Mouse (Mus musculus) erythroblast, embryonic 14.5 days (primary cell): ENCODE results near the gene Usp51. TPM values are rescaled to one million over a fixed set of nuclear protein-coding genes. Genes with fewer than 3 reads are reported as not detected.
"Not testable (repeated sequence)": the region's sequence is repeated elsewhere in the genome, so short reads cannot be mapped to it uniquely, and the experiment has no call there.

Experiments used
- H3K27me3 ChIP-seq: 2 replicates; pipeline ENCODE4 v1.6.1; 2012; ENCODE audit warnings: inconsistent platforms; ENCODE audit not compliant: control insufficient read depth
- H3K36me3 ChIP-seq: 2 replicates; pipeline ENCODE4 v1.6.1; 2012; ENCODE audit warnings: mild to moderate bottlenecking, inconsistent platforms; ENCODE audit not compliant: control insufficient read depth
- H3K4me1 ChIP-seq: 2 replicates; pipeline ENCODE4 v1.6.1; 2012; ENCODE audit warnings: inconsistent platforms; ENCODE audit not compliant: control insufficient read depth
- H3K4me3 ChIP-seq: replicated peaks from 2 replicates; pipeline ENCODE3; 2012; ENCODE audit warnings: moderate library complexity, mild to moderate bottlenecking, inconsistent platforms
- H3K9me3 ChIP-seq: 2 replicates; pipeline ENCODE4 v1.6.1; 2012; ENCODE audit warnings: low read length, inconsistent platforms, mixed read lengths; ENCODE audit not compliant: control insufficient read depth
- GATA1 ChIP-seq: IDR thresholded peaks from 2 replicates; pipeline ENCODE4 v1.6.1; 2012; ENCODE audit warnings: low read length, inconsistent platforms, mixed read lengths
- TAL1 ChIP-seq: IDR thresholded peaks from 3 replicates; pipeline ENCODE4 v1.6.1; 2012; ENCODE audit warnings: low read length, inconsistent platforms, mixed read lengths
- polyA plus RNA-seq: library from polyadenylated mRNA; stranded (reverse); fragments of >175 nt; gene quantifications from 2 replicates; pipeline ENCODE4 v1.2.3, GENCODE M21; 2012

The Usp51 gene
- polyA plus RNA-seq, 1 experiment = not detected

DNA sequence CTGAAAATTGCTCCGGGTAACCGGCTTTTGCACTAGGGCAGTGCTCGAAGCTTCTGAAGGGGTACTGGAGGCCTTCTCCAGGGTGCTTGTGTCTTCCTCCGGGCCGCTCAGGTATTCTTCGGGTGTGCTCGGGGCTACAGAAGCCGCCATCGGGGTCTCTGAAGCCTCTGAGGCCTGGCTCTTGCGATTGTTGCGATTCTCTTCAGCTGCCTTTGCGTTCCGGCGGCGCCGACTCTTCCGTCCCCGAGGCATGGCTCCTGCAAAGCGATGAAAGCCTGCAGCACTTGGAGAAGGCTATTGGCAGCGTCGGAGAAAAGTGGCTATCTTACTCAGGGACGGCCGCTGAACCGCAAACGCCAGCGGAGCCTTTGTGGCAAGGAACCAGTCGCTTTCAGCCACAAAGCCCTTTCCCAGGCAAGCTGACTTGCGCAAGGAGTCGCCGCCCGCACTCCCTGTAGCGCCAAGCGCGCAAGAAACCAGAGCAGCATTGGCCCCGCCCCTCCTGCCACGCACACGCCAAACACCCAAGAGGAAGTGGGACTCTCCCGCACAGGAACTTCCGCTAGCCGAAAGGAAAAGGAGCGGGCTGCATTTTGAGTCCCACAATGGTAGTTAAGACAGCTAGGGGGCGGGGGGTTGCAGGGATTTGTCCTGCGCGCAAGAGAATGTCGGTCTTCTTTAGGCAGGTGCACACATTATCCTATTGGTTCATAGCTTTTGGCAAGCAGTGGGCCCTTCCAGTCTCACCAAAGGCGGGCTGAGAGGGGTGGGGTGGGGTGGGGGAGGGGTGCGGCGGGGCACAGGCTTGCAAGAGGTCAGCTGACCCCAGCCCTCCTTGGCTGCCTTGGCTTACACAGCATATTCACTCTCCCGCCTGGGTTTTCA, 31.1 kb downstream of the Usp51 start, which contains the start of gene Mageh1:
TSS of gene Mageh1 (minus strand) at position 489 of the 885 bp plus-strand sequence.
- Histone ChIP-seq H3K27me3 (peaks cover 13% of the 10 kb centered on the region), H3K4me3 (peak within 1 kb of the TSS; percentile 43), H3K36me3 (no peaks in the 10 kb centered on the region), H3K9me3 (peaks cover 2% of the 10 kb centered on the region; the same call in 1 of the 2 replicates), H3K4me1 (no peaks in the 10 kb centered on the region)
- no peak for TF ChIP-seq GATA1
- TF ChIP-seq TAL1 = no peak

DNA sequence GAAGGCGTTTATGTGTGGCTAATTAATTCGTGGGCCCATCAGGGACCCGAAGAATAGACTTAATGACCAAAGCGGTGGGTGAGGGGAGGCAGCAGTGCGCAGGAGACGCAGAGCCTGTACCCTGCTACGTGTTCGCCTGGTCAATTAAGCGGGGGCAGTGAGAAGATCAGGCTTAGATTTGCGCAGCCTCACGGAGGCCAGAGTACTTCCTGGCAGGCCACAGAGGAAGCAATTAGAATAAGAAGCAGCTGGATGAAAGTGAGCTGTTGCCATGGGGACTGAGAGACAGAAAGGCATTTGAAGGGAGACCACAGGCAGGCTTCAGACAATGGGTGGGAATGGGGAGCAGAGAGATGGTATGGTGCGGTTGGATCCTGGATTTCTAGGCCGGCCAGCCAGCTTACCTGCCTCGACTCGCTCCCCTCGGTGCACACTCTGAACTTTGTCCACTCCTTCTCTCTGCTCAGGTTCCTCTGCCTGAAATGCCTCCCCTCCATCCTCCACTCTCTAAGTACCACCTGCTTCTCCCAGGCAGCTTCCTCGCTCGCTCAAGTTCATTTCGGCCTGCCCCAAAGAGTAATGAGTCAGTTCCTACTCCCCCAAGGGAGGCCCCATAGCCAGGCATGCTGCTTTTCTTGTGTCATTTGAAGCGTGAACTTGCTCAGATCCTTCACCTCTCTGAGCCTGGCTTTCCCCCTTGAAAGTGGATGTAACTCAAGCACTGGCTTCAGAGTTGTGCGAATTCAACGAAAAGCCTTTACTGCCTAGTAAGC, 31.9 kb downstream of the Usp51 start:
- H3K4me3 ChIP-seq, H3K36me3 ChIP-seq, H3K9me3 ChIP-seq, H3K4me1 ChIP-seq: not testable (repeated sequence)
- H3K27me3 ChIP-seq = peaks cover 13% of the 10 kb centered on the region

Other genes starting within 250 kb of the Usp51 start
- not detected in 2 replicates for gene Shroom2, start 237.0 kb upstream of the Usp51 start, polyA plus RNA-seq
- not detected in 2 replicates for gene Gpr143, start 224.5 kb upstream of the Usp51 start, polyA plus RNA-seq
- gene Mageh1, start 31.1 kb downstream of the Usp51 start, polyA plus RNA-seq = not detected in 2 replicates
- not detected in 2 replicates for gene Foxr2, start 112.3 kb downstream of the Usp51 start, polyA plus RNA-seq
- 0.07 TPM in 1 of 2 replicates, not detected in the other for gene Rragb, start 133.5 kb downstream of the Usp51 start, polyA plus RNA-seq
- gene Klf8, start 231.0 kb downstream of the Usp51 start, polyA plus RNA-seq = not detected in 2 replicates